Mouse (Mus musculus): ENCODE data around the gene Slc36a3. TPM values are rescaled to one million over a fixed set of nuclear protein-coding genes. Genes with fewer than 3 reads are reported as not detected.
A peak's percentile ranks its signal among the peaks of the same experiment; 100 is the strongest.

Gene Slc36a3
- polyA plus RNA-seq, 1 experiment from 2014 or later = not detected

DNA sequence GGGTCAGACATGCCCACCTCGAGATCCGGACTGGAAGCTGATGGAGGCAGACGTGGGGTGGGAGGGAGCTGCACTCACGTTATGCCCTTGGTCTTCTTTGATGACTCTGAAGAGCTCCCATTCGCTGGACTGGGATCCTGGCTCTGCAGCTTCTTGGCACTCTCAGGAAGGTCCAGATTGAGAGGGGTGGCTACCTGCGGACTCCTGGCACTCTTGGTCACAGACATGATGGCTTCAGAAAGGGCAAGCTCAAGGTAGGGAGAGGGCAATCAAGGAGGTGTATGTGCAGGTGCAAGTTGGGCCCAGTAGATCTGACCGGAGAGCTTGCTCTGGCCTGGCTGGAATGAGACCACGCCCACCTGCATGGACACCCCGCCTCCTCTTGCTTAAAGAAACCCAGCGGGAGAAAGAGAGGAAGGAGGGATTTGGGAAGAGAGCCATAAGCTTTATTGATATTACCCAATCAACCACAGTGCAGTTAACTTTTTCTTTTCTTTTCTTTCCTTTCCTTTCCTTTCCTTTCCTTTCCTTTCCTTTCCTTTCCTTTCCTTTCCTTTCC is 33.3 kb upstream of the Slc36a3 start, which contains the start of gene Slc36a2:
Gene Slc36a2 (minus strand): TSS at position 345 of the 559 bp plus-strand sequence.
- Histone ChIP-seq H3K9ac (replicated peaks) (no peak within 1 kb of the TSS), H3K4me2 (ENCODE audit: low read depth, low read length) (peak within 1 kb of the TSS; percentile 47), H3K4me3 (ENCODE audit: low read depth, low read length) (peak within 1 kb of the TSS; percentile 8; the same call in 1 of the 2 replicates), H3K36me3 (replicated peaks; ENCODE audit: insufficient read depth, low read length) (no peaks in the 10 kb centered on the region), H3K9me3 (ENCODE audit: low read length) (no peaks in the 10 kb centered on the region), H3K4me1 (ENCODE audit: insufficient read depth) (peaks cover 7% of the 10 kb centered on the region; the same call in 1 of the 2 replicates), H3K27me3 (ENCODE audit: insufficient read depth, low read length) (peaks cover 3% of the 10 kb centered on the region; the same call in 1 of the 2 replicates), H3K27ac (ENCODE audit: low read depth) (no peak within 1 kb of the TSS)
- DNase-seq = peak; percentile 57
- no peak for TF ChIP-seq CTCF (IDR thresholded peaks at IDR 0.05; ENCODE audit: low read depth)
- TF ChIP-seq EP300 (IDR thresholded peaks at IDR 0.05; ENCODE audit: low read depth) = no peak
- ATAC-seq = peak; percentile 56; the same call in 1 of the 2 replicates
- WGBS (ENCODE audit: insufficient replicate concordance) = 33% methylated on average over 10 of the region's 10 CpGs

DNA sequence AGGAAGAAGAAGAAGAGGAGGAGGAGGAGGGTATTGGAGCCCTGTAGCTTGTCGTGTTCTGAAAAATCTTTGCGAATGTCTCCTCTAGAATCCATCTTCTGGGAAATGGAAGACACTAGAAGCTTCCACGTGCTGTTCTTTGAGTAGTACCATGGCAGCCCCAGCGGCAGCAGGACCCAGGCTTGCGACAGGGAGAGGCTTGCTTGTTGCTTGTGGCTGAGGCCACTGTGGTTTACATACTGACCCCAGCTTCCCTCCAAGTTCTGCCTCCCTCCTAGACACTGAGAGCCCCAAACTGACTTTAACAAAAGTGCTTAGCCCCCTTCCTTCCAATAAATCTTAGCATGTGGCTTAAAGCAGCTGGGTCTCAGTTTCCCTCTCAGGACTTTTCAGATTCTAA is 32.7 kb upstream of the Slc36a3 start:
- peak overlapping the region; percentile 47 for H3K4me2 ChIP-seq (ENCODE audit: low read depth, low read length)
- peaks cover 7% of the 10 kb centered on the region; the same call in 1 of the 2 replicates for H3K4me1 ChIP-seq (ENCODE audit: insufficient read depth)
- H3K4me3 ChIP-seq (ENCODE audit: low read depth, low read length) = peak overlapping the region; percentile 8; the same call in 1 of the 2 replicates
- peaks cover 3% of the 10 kb centered on the region; the same call in 1 of the 2 replicates for H3K27me3 ChIP-seq (ENCODE audit: insufficient read depth, low read length)
- no peaks in the 10 kb centered on the region for H3K36me3 ChIP-seq (replicated peaks; ENCODE audit: insufficient read depth, low read length)
- no peak for DNase-seq
- no peak for ATAC-seq
- no peaks in the 10 kb centered on the region for H3K9me3 ChIP-seq (ENCODE audit: low read length)
- no peak overlapping the region for H3K27ac ChIP-seq (ENCODE audit: low read depth)
- TF ChIP-seq EP300 (IDR thresholded peaks at IDR 0.05; ENCODE audit: low read depth) = no peak
- no peak overlapping the region for H3K9ac ChIP-seq (replicated peaks)
- 48% methylated on average over 5 of the region's 5 CpGs for WGBS (ENCODE audit: insufficient replicate concordance)

DNA sequence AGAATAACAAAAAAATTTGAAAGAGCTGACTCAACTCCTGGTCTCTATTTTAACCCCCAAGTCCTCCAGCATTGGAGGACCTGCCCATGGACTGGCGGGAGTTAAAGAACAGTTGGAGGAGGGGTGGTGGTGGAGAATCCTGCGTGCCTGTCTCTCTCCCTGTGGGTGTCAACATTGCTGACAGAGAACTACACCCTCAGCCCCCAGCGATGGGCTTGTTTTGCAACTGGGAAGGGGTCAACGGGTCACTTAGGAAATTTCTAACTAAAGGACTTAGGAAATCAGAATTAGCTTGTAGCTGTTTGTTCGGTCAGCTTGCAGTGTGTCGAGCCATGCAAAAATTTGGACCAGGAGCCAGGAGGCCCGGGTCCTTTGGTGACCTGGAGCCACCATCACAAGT is 31.6 kb upstream of the Slc36a3 start:
- ATAC-seq (peak; percentile 79), DNase-seq (peak; percentile 41)
- Histone ChIP-seq H3K4me1 (ENCODE audit: insufficient read depth) (peaks cover 7% of the 10 kb centered on the region; the same call in 1 of the 2 replicates), H3K27me3 (ENCODE audit: insufficient read depth, low read length) (peaks cover 3% of the 10 kb centered on the region; the same call in 1 of the 2 replicates), H3K9me3 (ENCODE audit: low read length) (no peaks in the 10 kb centered on the region), H3K27ac (ENCODE audit: low read depth) (no peak overlapping the region), H3K9ac (replicated peaks) (no peak overlapping the region), H3K4me3 (ENCODE audit: low read depth, low read length) (no peak overlapping the region), H3K36me3 (replicated peaks; ENCODE audit: insufficient read depth, low read length) (no peaks in the 10 kb centered on the region), H3K4me2 (ENCODE audit: low read depth, low read length) (peak overlapping the region; percentile 47)
- WGBS (ENCODE audit: insufficient replicate concordance) = 44% methylated on average over 7 of the region's 7 CpGs
- TF ChIP-seq EP300 (IDR thresholded peaks at IDR 0.05; ENCODE audit: low read depth) = no peak
- TF ChIP-seq CTCF (IDR thresholded peaks at IDR 0.05; ENCODE audit: low read depth) = no peak

DNA sequence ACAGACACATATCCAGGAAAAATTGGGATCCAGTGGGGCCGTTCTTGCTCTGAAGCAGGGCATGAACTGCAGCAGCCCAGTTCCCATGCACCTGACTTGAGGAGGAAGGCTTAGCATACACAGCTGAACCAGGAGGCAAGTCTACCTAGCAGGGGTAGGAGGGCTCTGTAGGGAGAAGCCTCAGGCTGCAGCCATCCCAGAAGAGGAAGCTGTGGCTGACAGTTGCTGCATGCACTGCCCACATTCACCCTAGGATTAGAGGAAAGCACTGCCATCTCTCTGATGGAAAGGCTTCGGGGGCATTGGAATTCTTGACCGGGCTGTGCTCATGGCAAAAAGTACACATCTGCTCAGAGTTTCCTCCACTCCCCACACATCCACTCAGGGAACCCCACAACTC is 28.3 kb upstream of the Slc36a3 start:
- ATAC-seq (no peak), DNase-seq (no peak)
- Histone ChIP-seq H3K4me2 (ENCODE audit: low read depth, low read length) (no peak overlapping the region), H3K27ac (ENCODE audit: low read depth) (no peak overlapping the region), H3K9me3 (ENCODE audit: low read length) (no peaks in the 10 kb centered on the region), H3K36me3 (replicated peaks; ENCODE audit: insufficient read depth, low read length) (no peaks in the 10 kb centered on the region), H3K27me3 (ENCODE audit: insufficient read depth, low read length) (no peaks in the 10 kb centered on the region), H3K9ac (replicated peaks) (no peak overlapping the region), H3K4me3 (ENCODE audit: low read depth, low read length) (no peak overlapping the region), H3K4me1 (ENCODE audit: insufficient read depth) (peaks cover 7% of the 10 kb centered on the region; the same call in 1 of the 2 replicates)
- WGBS (ENCODE audit: insufficient replicate concordance) = 67% methylated on average over 3 of the region's 3 CpGs
- TF ChIP-seq CTCF (IDR thresholded peaks at IDR 0.05; ENCODE audit: low read depth) (no peak), EP300 (IDR thresholded peaks at IDR 0.05; ENCODE audit: low read depth) (no peak)

DNA sequence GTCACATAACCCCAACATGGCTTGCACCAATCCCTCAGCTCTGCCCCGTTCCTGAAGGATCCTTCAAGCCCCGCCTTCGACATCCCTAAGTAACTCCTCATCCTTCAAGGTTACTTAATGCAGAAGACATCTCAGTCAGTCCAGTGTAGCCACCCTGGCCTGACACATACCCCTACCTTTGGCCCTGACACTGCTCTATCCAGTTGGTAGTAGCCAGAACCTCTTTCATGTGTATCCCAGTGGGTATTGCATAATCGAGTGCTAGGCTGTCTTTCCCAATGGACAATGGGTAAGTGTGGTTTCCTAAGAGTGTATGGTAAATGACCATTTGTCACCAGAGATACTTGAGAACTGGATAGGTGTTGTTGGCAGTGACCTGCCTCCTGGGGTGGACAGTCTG is 27.3 kb upstream of the Slc36a3 start:
- ATAC-seq = peak; percentile 71
- Histone ChIP-seq H3K4me1 (ENCODE audit: insufficient read depth) (peaks cover 7% of the 10 kb centered on the region; the same call in 1 of the 2 replicates), H3K36me3 (replicated peaks; ENCODE audit: insufficient read depth, low read length) (no peaks in the 10 kb centered on the region), H3K9me3 (ENCODE audit: low read length) (no peaks in the 10 kb centered on the region), H3K4me3 (ENCODE audit: low read depth, low read length) (no peak overlapping the region), H3K4me2 (ENCODE audit: low read depth, low read length) (no peak overlapping the region), H3K9ac (replicated peaks) (no peak overlapping the region), H3K27me3 (ENCODE audit: insufficient read depth, low read length) (no peaks in the 10 kb centered on the region), H3K27ac (ENCODE audit: low read depth) (no peak overlapping the region)
- TF ChIP-seq CTCF (IDR thresholded peaks at IDR 0.05; ENCODE audit: low read depth) (no peak), EP300 (IDR thresholded peaks at IDR 0.05; ENCODE audit: low read depth) (no peak)
- 70% methylated on average over 4 of the region's 4 CpGs for WGBS (ENCODE audit: insufficient replicate concordance)
- DNase-seq = no peak

DNA sequence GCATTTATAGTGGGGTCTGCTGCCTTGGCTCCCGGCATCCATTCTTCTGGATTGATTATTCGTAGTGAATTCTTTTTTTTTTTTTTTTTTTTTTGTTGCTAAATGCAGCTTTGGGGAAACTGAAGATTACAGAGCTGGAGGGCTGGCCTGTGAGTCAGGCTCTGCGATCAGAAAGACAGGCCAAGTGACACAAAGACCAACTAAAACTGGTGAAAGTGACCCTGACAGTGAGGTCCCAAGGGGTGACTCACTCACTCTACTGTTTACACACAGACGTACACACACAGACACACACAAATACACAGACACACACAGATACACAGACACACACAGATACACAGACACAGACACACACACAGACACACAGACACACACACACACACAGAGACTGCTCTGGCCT is 19.0 kb upstream of the Slc36a3 start:
- no peak overlapping the region for H3K4me3 ChIP-seq (ENCODE audit: low read depth, low read length)
- H3K27me3 ChIP-seq (ENCODE audit: insufficient read depth, low read length) = no peaks in the 10 kb centered on the region
- H3K9me3 ChIP-seq (ENCODE audit: low read length) = no peaks in the 10 kb centered on the region
- no peaks in the 10 kb centered on the region for H3K36me3 ChIP-seq (replicated peaks; ENCODE audit: insufficient read depth, low read length)
- TF ChIP-seq CTCF (IDR thresholded peaks at IDR 0.05; ENCODE audit: low read depth) (no peak), EP300 (IDR thresholded peaks at IDR 0.05; ENCODE audit: low read depth) (no peak)
- H3K27ac ChIP-seq (ENCODE audit: low read depth) = no peak overlapping the region
- ATAC-seq (no peak), DNase-seq (no peak)
- peaks cover 3% of the 10 kb centered on the region; the same call in 1 of the 2 replicates for H3K4me1 ChIP-seq (ENCODE audit: insufficient read depth)
- WGBS (ENCODE audit: insufficient replicate concordance) = 67% methylated on average over 4 of the region's 4 CpGs
- no peak overlapping the region for H3K9ac ChIP-seq (replicated peaks)
- H3K4me2 ChIP-seq (ENCODE audit: low read depth, low read length) = no peak overlapping the region
